Mouse (Mus musculus) midbrain, embryonic 10.5 days (tissue): ENCODE data around the gene Aco2. TPM values are rescaled to one million over a fixed set of nuclear protein-coding genes. Genes with fewer than 3 reads are reported as not detected.
A peak's percentile ranks its signal among the peaks of the same experiment; 100 is the strongest.

Experiments used
- DNase-seq: peaks from one replicate; pipeline ENCODE4 v3.0.0-alpha.2; 2017; ENCODE audit warnings: low spot score
- H3K27ac ChIP-seq: fragments of 300-500 bp; sonication (generic); replicated peaks from 2 replicates; pipeline ENCODE4 v1.5.1; 2016; ENCODE audit warnings: mild to moderate bottlenecking
- H3K27me3 ChIP-seq: fragments of 300-500 bp; sonication (generic); 2 replicates; pipeline ENCODE4 v1.6.1; 2016; ENCODE audit warnings: low read depth, mild to moderate bottlenecking; ENCODE audit not compliant: poor library complexity, severe bottlenecking
- H3K36me3 ChIP-seq: fragments of 300-500 bp; sonication (generic); 2 replicates; pipeline ENCODE4 v1.6.1; 2016; ENCODE audit warnings: mild to moderate bottlenecking, moderate library complexity
- H3K4me1 ChIP-seq: fragments of 300-500 bp; sonication (generic); 2 replicates; pipeline ENCODE4 v1.6.1; 2016
- H3K4me3 ChIP-seq: fragments of 300-500 bp; sonication (generic); 2 replicates; pipeline ENCODE4 v1.5.1; 2016; ENCODE audit warnings: mild to moderate bottlenecking, moderate library complexity
- H3K9me3 ChIP-seq: fragments of 300-500 bp; sonication (generic); replicated peaks from 2 replicates; pipeline ENCODE4 v1.6.1; 2016; ENCODE audit warnings: mild to moderate bottlenecking
- WGBS: fragments of 180-500 bp; shearing (Covaris S2); methylation state at CpG from one replicate; pipeline ENCODE4 v1.1.7; 2016; 5-methylcytosine and 5-hydroxymethylcytosine counted together
- polyA plus RNA-seq: library from polyadenylated mRNA; unstranded; fragments of >200 nt; fragmentation: Nextera tagmentation; extraction: Ambion mirVana; gene quantifications from 2 replicates; pipeline ENCODE4 v1.2.1, GENCODE M21; 2016

Aco2 gene
- polyA plus RNA-seq, 1 experiment from 2014 or later = 152 TPM

- peak; percentile 69 for DNase-seq
- Histone ChIP-seq H3K27ac (peak overlapping the region; percentile 72), H3K27me3 (peaks cover 45% of the 10 kb centered on the region), H3K4me1 (peaks cover 31% of the 10 kb centered on the region), H3K4me3 (peak overlapping the region; percentile 50), H3K36me3 (no peaks in the 10 kb centered on the region), H3K9me3 (no peaks in the 10 kb centered on the region)
- 1% methylated on average over 32 of the region's 33 CpGs for WGBS
Measured at GRCm38 (mm10) chr15:81836124-81836821, 35.8 kb upstream of the Aco2 start.

DNA sequence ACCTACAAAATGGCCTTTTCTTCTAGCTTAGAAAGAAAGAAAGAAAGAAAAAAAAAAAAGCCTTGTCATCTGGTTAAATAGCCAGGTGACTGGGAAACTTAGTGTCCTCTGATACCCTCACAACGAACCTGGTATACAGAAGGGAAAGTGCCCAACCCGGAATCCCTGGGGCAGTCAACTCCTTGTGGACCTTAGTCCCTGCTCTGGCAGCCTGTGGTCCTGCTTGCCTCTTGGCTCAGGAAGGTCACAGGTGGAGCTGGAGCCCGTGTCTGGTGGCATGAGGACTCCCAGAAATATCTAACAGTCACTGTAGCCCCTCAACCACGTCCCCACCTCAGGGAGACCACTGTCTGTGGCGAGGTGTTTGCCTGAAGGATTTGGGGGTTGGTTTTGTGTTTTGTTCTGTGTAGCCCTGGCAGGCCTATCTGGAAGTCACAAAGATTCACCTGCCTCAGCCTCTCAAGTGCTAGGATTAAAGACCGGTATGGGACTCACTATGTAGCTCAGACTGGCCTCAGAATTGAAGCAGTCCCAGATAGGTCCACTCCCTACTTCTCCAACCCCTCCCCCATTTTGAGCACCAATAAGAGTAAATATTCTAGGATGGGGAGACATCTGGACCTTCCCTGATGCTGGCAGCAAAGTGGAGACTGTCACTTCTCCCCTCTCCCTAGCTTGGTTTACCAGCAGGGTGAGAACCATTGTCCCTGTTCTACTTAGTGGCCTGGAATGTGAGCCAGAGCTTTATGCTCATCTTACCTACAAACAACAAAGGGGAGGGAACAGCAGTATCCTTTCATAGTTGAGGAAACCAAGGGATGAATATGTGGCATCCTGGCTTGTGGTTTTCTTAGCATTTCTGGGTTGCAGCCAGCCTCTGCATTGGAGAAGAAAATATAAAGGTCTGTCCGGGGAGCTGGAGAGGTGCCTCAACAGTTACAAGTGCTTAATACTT, 34.9 kb upstream of the Aco2 start:
- Histone ChIP-seq H3K4me1 (peaks cover 27% of the 10 kb centered on the region), H3K36me3 (no peaks in the 10 kb centered on the region), H3K4me3 (peak overlapping the region; percentile 50; the same call in 1 of the 2 replicates), H3K27me3 (peaks cover 45% of the 10 kb centered on the region), H3K27ac (no peak overlapping the region; the same call in 1 of the 2 replicates), H3K9me3 (no peaks in the 10 kb centered on the region)
- WGBS = 63% methylated on average over 7 of the region's 7 CpGs
- DNase-seq = no peak

- Histone ChIP-seq H3K9me3 (no peaks in the 10 kb centered on the region), H3K4me1 (peaks cover 27% of the 10 kb centered on the region), H3K27me3 (peaks cover 43% of the 10 kb centered on the region), H3K27ac (no peak overlapping the region), H3K36me3 (no peaks in the 10 kb centered on the region), H3K4me3 (no peak overlapping the region)
- WGBS = 78% methylated on average over 14 of the region's 14 CpGs
- DNase-seq = no peak
Measured at GRCm38 (mm10) chr15:81838554-81839235, 33.4 kb upstream of the Aco2 start.

DNA sequence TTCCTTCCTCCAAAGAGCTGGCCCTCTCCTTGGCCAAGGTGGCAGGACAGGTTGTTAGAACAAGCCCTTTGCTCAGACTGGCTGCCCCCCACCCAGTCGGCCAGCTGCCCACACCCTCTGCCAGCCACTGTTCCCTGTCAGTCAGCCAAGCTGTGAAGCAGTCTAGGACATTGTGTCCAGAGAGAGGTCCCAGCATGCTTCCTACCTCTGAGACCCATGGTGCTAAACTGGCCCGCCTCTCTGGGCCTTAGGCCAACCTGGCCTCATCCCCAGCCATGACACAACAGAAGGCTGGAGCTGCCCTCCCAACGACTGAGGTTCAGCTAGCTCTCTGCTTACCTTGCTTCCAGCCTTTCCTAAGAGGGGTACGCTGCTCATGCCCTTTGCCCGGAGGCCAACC, 32.5 kb upstream of the Aco2 start:
- H3K4me3 ChIP-seq = no peak overlapping the region
- no peaks in the 10 kb centered on the region for H3K9me3 ChIP-seq
- H3K4me1 ChIP-seq = peaks cover 20% of the 10 kb centered on the region
- no peak overlapping the region for H3K27ac ChIP-seq
- H3K27me3 ChIP-seq = peaks cover 34% of the 10 kb centered on the region
- no peaks in the 10 kb centered on the region for H3K36me3 ChIP-seq
- whole genome bisulfite sequencing = 79% methylated on average over 5 of the region's 5 CpGs
- no peak for DNase-seq

DNA sequence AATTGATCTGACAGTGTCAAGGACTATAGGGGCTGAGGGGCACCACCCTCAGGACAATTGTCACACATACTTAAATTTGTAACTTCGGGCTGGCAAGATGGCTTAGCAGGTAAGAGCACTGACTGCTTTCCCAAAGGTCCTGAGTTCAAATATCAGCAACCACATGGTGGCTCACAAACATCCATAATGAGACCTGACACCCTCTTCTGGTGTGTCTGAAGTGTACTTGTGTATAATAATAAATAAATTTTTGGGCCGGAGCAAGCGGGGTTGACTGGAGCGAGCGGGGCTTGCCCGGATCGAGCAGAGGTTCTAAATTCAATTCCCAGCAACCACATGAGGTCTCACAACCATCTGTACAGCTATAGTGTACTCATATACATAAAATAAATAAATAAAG, 31.8 kb upstream of the Aco2 start:
- Histone ChIP-seq H3K27me3 (peaks cover 27% of the 10 kb centered on the region), H3K4me1 (peaks cover 17% of the 10 kb centered on the region), H3K9me3 (no peaks in the 10 kb centered on the region), H3K36me3 (no peaks in the 10 kb centered on the region), H3K4me3 (no peak overlapping the region), H3K27ac (no peak overlapping the region)
- 89% methylated on average over 7 of the region's 7 CpGs for WGBS
- DNase-seq = no peak

DNA sequence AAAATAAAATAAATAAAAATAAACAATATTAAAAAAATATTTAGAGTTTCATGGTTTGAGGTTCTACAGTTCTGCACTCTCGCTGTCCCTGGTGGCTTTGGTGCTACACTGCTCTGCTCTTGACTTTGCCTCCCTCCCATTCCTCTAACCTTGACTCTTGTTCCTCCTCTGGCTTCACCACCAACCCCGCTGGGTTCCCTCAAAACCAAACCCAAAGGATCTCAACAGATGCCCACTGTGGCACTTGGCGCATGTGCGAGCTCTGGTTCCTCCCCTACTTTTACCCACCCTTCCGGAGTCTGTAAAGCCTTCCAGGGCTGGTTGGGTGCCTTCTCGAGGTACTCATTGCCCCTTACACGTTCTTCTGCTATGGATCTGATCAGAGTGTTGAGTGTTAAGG, 29.8 kb upstream of the Aco2 start:
- H3K36me3 ChIP-seq = peaks cover 6% of the 10 kb centered on the region

GRCm38 (mm10) chr15:81845033-81845625, 27.0 kb upstream of the Aco2 start:
- 0 out of 2 replicates have a peak, but pooled peaks cover 7% of the 10 kb centered on the region for H3K4me1 ChIP-seq
- no peaks in the 10 kb centered on the region for H3K27me3 ChIP-seq
- H3K36me3 ChIP-seq = peaks cover 30% of the 10 kb centered on the region
- no peak for DNase-seq
- H3K27ac ChIP-seq = no peak overlapping the region
- H3K9me3 ChIP-seq = no peaks in the 10 kb centered on the region
- H3K4me3 ChIP-seq = no peak overlapping the region
- 81% methylated on average over 5 of the region's 5 CpGs for WGBS

More for the DNA sequence above, 29.8 kb upstream of the Aco2 start:
- Histone ChIP-seq H3K27ac (no peak overlapping the region), H3K9me3 (no peaks in the 10 kb centered on the region), H3K4me3 (no peak overlapping the region), H3K4me1 (peaks cover 7% of the 10 kb centered on the region; the same call in 1 of the 2 replicates), H3K27me3 (peaks cover 7% of the 10 kb centered on the region; the same call in 1 of the 2 replicates)
- WGBS = 88% methylated on average over 7 of the region's 7 CpGs
- no peak for DNase-seq

- no peaks in the 10 kb centered on the region for H3K9me3 ChIP-seq
Measured at GRCm38 (mm10) chr15:81845724-81846123, 26.4 kb upstream of the Aco2 start.

DNA sequence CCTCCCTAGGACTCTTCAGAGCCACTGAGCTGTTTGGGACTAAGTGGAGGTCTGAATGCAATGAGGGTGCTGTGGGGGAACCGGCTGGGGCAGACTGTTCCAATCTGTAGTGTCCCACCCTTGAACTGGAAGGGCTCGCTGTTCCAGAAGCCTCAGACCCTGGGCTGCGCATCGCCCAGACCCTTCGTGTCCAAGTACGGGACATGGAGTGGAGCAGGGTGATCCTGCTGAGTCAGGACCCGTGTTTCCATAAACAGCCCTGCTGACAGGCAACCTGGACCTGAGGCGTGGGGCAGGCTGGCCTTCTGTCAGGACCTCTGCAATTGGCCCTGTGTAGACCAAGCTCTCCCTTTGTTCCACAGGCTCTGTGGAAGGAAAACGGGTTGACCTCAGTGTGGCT, 25.4 kb upstream of the Aco2 start:
- 89% methylated on average over 9 of the region's 9 CpGs for WGBS
- Histone ChIP-seq H3K4me3 (no peak overlapping the region), H3K4me1 (0 out of 2 replicates have a peak, but pooled peaks cover 7% of the 10 kb centered on the region), H3K36me3 (peaks cover 46% of the 10 kb centered on the region), H3K27me3 (no peaks in the 10 kb centered on the region), H3K9me3 (no peaks in the 10 kb centered on the region), H3K27ac (no peak overlapping the region)
- no peak for DNase-seq

More at GRCm38 (mm10) chr15:81845724-81846123, 26.4 kb upstream of the Aco2 start:
- 43% methylated on average over 4 of the region's 4 CpGs for WGBS
- no peak overlapping the region for H3K4me3 ChIP-seq
- H3K4me1 ChIP-seq = 0 out of 2 replicates have a peak, but pooled peaks cover 7% of the 10 kb centered on the region
- no peaks in the 10 kb centered on the region for H3K27me3 ChIP-seq
- H3K27ac ChIP-seq = no peak overlapping the region
- peaks cover 36% of the 10 kb centered on the region for H3K36me3 ChIP-seq
- DNase-seq = no peak

GRCm38 (mm10) chr15:81847161-81847560, 24.9 kb upstream of the Aco2 start:
- Histone ChIP-seq H3K27ac (no peak overlapping the region), H3K36me3 (peaks cover 50% of the 10 kb centered on the region), H3K4me3 (no peak overlapping the region), H3K4me1 (0 out of 2 replicates have a peak, but pooled peaks cover 7% of the 10 kb centered on the region), H3K27me3 (no peaks in the 10 kb centered on the region), H3K9me3 (no peaks in the 10 kb centered on the region)
- no peak for DNase-seq
- 92% methylated on average over 4 of the region's 4 CpGs for WGBS

GRCm38 (mm10) chr15:81847861-81848260, 24.2 kb upstream of the Aco2 start:
- H3K36me3 ChIP-seq = peaks cover 57% of the 10 kb centered on the region
- no peak for DNase-seq
- no peaks in the 10 kb centered on the region for H3K27me3 ChIP-seq
- 0 out of 2 replicates have a peak, but pooled peaks cover 7% of the 10 kb centered on the region for H3K4me1 ChIP-seq
- H3K9me3 ChIP-seq = no peaks in the 10 kb centered on the region
- no peak overlapping the region for H3K4me3 ChIP-seq
- no peak overlapping the region for H3K27ac ChIP-seq
- WGBS = 91% methylated on average over 5 of the region's 5 CpGs

- WGBS = 51% methylated on average over 7 of the region's 7 CpGs
- DNase-seq = peak; percentile 41
- Histone ChIP-seq H3K36me3 (peaks cover 61% of the 10 kb centered on the region), H3K4me1 (0 out of 2 replicates have a peak, but pooled peaks cover 7% of the 10 kb centered on the region), H3K27me3 (no peaks in the 10 kb centered on the region), H3K27ac (no peak overlapping the region), H3K4me3 (no peak overlapping the region), H3K9me3 (no peaks in the 10 kb centered on the region)
Measured at GRCm38 (mm10) chr15:81848301-81848700, 23.8 kb upstream of the Aco2 start.
